Mouse (Mus musculus) stomach, embryonic 16.5 days (tissue): ENCODE results near the gene Il18. TPM values are rescaled to one million over a fixed set of nuclear protein-coding genes. Genes with fewer than 3 reads are reported as not detected.

Experiments used
- ATAC-seq: fragments of 200-750 bp; cut with Nextera tagmentation; 2 replicates; pipeline ENCODE4 v1.8.0; 2017; ENCODE audit warnings: moderate number of reproducible peaks, moderate TSS enrichment; ENCODE audit not compliant: insufficient read depth, low FRiP score
- H3K27ac ChIP-seq: fragments of 300-500 bp; sonication (generic); 2 replicates; pipeline ENCODE4 v1.5.1; 2014; ENCODE audit warnings: low read length
- H3K27me3 ChIP-seq: fragments of 300-500 bp; sonication (generic); 2 replicates; pipeline ENCODE4 v1.6.1; 2014; ENCODE audit warnings: low read length, control low read depth, mixed read lengths; ENCODE audit not compliant: control insufficient read depth, insufficient read depth
- H3K36me3 ChIP-seq: fragments of 300-500 bp; sonication (generic); 2 replicates; pipeline ENCODE4 v1.6.1; 2014; ENCODE audit warnings: low read length; ENCODE audit not compliant: control insufficient read depth, insufficient read depth
- H3K4me1 ChIP-seq: fragments of 300-500 bp; sonication (generic); 2 replicates; pipeline ENCODE4 v1.6.1; 2014; ENCODE audit warnings: low read length, control low read depth, mixed read lengths; ENCODE audit not compliant: control insufficient read depth, insufficient read depth
- H3K4me2 ChIP-seq: fragments of 300-500 bp; sonication (generic); 2 replicates; pipeline ENCODE4 v1.6.1; 2014; ENCODE audit warnings: low read depth, low read length, mixed read lengths
- H3K4me3 ChIP-seq: fragments of 300-500 bp; sonication (generic); replicated peaks from 2 replicates; pipeline ENCODE4 v1.5.1; 2014; ENCODE audit warnings: mild to moderate bottlenecking, low read length
- H3K9ac ChIP-seq: fragments of 300-500 bp; sonication (generic); 2 replicates; pipeline ENCODE4 v1.6.1; 2014; ENCODE audit warnings: low read length
- H3K9me3 ChIP-seq: fragments of 300-500 bp; sonication (generic); replicated peaks from 2 replicates; pipeline ENCODE4 v1.6.1; 2016; ENCODE audit warnings: low read length, control low read depth; ENCODE audit not compliant: control insufficient read depth
- WGBS: fragments of 180-500 bp; shearing (Covaris S2); extraction: QIAGEN DNeasy Blood & Tissue Kit; methylation state at CpG from one replicate; pipeline ENCODE4 v1.1.7; 2014; 5-methylcytosine and 5-hydroxymethylcytosine counted together
- polyA plus RNA-seq: library from polyadenylated mRNA; unstranded; fragments of >200 nt; fragmentation: Nextera tagmentation; extraction: Ambion mirVana; gene quantifications from 2 replicates; pipeline ENCODE4 v1.2.1, GENCODE M21; 2015

The Il18 gene
- polyA plus RNA-seq, 1 experiment from 2014 or later: 21.1 TPM

DNA sequence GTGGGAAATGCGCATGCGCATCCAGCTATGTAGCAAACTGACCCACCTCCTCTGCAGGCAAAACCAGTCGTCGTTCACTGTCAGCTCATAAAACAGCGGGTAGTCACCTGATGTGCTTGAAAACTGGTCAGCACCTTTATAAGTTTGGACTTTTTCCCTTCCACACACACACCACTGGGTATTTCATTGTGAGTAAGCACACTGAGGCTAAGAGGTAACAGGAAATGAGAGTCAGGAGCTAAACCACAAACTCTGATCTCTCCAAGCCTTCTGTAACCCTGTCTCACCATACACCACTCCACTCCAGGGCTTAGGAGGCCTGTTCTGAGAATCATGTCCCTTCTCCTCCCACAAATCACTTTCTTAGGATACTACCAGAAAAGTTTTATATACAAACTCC is 29.0 kb upstream of the Il18 start:
- Histone ChIP-seq H3K27me3 (no peaks in the 10 kb centered on the region), H3K36me3 (no peaks in the 10 kb centered on the region), H3K4me2 (no peak overlapping the region), H3K9me3 (no peaks in the 10 kb centered on the region), H3K27ac (no peak overlapping the region), H3K4me1 (peaks cover 11% of the 10 kb centered on the region), H3K9ac (no peak overlapping the region), H3K4me3 (no peak overlapping the region)
- 73% methylated on average over 5 of the region's 5 CpGs for WGBS
- no peak for ATAC-seq

DNA sequence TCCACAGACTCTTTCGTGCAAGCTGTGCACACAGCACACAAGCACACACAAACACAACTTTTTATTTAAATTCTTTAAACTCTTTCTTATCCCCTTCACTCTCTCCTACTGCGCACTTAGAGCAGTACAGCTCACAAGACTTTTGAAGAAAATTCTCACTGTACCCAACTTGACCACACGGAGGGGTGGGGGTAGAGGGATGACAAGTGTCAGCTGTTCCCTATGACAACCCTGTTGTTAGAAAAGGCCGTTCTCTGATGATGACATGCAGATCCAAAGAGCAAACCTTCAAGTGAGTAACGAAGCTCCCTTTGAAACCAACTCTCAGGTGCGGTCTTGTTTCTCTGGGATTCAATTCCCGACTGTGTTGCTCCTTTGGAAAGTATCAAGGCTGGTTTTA is 26.8 kb upstream of the Il18 start:
- ATAC-seq: no peak
- H3K4me2 ChIP-seq: peak overlapping the region; percentile 63
- H3K36me3 ChIP-seq: no peaks in the 10 kb centered on the region
- H3K9ac ChIP-seq: peak overlapping the region; percentile 82
- no peaks in the 10 kb centered on the region for H3K9me3 ChIP-seq
- WGBS: 32% methylated on average over 7 of the region's 7 CpGs
- peak overlapping the region; percentile 82 for H3K4me3 ChIP-seq
- peaks cover 11% of the 10 kb centered on the region for H3K4me1 ChIP-seq
- no peaks in the 10 kb centered on the region for H3K27me3 ChIP-seq
- H3K27ac ChIP-seq: no peak overlapping the region

DNA sequence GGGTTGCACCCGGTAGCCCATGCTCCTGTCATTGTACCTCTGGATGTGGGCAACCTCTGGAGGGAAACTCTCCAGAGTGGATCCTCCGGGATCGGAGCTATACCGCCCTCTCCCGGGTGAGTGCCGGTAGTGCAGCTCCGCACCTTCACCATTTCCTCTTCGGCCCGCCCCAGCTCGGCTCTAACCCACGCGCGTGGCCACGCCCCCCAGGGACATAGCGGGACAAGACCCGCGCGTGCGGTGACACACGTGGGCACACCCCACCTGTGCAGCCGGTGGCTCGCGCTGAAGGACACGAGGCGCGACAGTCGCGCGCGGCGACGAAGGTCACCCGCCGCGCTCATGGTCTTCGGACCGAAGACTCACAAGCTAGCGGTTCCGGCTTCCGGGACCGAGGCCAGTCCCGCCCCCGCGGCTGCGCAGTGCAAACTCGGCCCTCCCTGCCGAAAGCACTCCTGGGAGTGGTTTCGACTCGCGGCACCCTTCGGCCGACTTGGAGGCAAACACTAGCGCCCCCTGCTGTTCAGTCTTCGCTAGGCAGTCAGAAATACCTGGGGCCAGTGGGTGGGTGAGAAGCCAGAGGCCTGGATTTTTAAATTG is 26.2 kb upstream of the Il18 start, which contains the start of gene Pts:
Gene Pts, minus strand, starts transcription at position 432 of the 600 bp plus-strand sequence.
- WGBS: under 1% methylated on average over 54 of the region's 54 CpGs
- Histone ChIP-seq H3K4me1 (peaks cover 11% of the 10 kb centered on the region), H3K4me3 (peak within 1 kb of the TSS; percentile 82), H3K4me2 (peak within 1 kb of the TSS; percentile 63), H3K27ac (peak within 1 kb of the TSS; percentile 71), H3K9ac (peak within 1 kb of the TSS; percentile 82), H3K9me3 (no peaks in the 10 kb centered on the region), H3K36me3 (no peaks in the 10 kb centered on the region), H3K27me3 (no peaks in the 10 kb centered on the region)
- peak; percentile 97 for ATAC-seq

DNA sequence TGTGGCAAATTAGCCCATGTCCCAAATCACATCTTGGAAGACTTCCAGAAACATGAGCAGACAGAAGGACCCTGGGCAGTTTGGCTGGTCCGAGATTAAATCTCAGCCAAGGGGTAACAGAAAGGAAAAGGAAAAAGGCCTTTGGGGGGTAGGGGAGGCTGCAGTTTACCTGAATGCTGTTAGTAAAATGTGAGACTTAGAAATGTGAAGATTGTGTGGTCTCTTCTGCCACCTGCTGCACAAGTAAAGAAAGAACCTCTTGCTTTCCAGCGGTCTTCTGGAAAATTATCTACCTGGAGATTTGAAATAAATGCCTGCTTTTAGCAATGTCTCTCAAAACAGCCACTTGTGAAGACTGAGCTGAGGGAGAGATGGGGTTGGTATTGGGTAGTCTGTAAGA is 23.7 kb upstream of the Il18 start:
- H3K4me1 ChIP-seq: peaks cover 11% of the 10 kb centered on the region
- no peak overlapping the region for H3K4me3 ChIP-seq
- no peaks in the 10 kb centered on the region for H3K9me3 ChIP-seq
- no peaks in the 10 kb centered on the region for H3K36me3 ChIP-seq
- H3K4me2 ChIP-seq: no peak overlapping the region
- H3K27me3 ChIP-seq: no peaks in the 10 kb centered on the region
- WGBS: 26% methylated on average over 2 of the region's 2 CpGs
- no peak for ATAC-seq
- no peak overlapping the region for H3K27ac ChIP-seq
- no peak overlapping the region for H3K9ac ChIP-seq

DNA sequence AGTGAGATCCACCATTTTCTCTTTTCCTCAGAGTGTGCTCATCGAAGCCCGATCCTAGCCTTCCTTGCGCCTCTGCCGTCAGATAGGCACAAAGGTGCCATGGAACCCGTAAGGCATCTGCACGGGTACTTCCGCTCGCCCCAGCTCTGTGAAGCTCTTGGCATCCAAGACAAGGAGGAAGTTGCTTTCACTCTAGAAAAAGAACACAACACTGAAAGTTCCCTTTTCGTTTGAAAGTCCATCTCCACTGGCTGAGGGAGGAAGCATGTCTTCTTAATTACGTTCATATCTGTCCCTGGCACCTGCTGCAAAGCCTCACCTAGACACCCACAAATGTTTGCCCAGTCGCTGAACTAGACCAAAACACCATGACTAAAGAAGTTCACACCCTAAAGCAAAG is 21.3 kb upstream of the Il18 start:
- Histone ChIP-seq H3K9ac (no peak overlapping the region), H3K4me2 (0 out of 2 replicates have a peak overlapping the region, but pooled peaks have one; percentile 9), H3K4me1 (no peaks in the 10 kb centered on the region), H3K27ac (peak overlapping the region; percentile 38; the same call in 1 of the 2 replicates), H3K36me3 (no peaks in the 10 kb centered on the region), H3K9me3 (no peaks in the 10 kb centered on the region), H3K27me3 (no peaks in the 10 kb centered on the region), H3K4me3 (no peak overlapping the region)
- ATAC-seq: no peak
- WGBS: 69% methylated on average over 11 of the region's 11 CpGs

DNA sequence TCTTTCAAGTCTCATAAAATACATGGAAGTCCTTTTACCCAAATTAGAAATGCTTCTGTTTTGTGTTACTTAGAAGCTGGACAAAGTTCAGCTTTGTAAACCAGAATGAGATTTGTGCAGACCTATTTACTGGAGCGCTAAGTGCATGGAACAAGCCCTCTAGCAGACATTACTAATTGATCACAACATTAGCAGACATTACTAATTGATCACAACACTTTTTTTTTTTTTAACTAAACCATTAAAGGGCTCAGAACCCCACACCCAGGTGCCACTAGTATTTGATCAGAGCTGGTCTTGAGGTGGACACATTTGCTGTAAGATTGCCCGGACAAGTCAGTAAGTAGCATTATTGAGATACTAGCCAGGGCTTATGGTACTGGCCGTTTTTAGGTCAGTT is 20.8 kb upstream of the Il18 start:
- Histone ChIP-seq H3K4me1 (no peaks in the 10 kb centered on the region), H3K9me3 (no peaks in the 10 kb centered on the region), H3K27ac (no peak overlapping the region), H3K36me3 (no peaks in the 10 kb centered on the region), H3K4me2 (no peak overlapping the region), H3K9ac (no peak overlapping the region), H3K4me3 (no peak overlapping the region), H3K27me3 (no peaks in the 10 kb centered on the region)
- WGBS: 76% methylated on average over 3 of the region's 3 CpGs
- no peak for ATAC-seq

DNA sequence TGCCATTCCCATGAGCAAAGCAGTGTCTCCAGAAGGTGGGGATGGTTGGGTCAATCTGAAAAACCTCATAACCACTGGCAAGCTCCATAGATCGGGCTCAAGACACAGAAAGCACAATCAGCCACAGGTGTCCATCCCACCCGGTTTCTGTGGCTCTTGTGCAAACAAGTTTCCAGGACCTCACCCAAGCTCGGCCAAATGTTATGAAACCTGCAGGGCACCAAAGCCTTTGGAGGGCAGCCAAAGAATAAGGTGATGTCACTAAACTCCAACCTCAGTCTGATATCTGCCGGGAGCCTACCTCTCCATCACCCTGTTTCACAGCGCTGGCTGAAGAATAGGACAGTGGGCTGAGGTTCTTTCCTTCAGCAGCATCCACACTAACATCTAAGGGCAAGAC is 18.7 kb upstream of the Il18 start:
- WGBS: 58% methylated on average over 5 of the region's 5 CpGs
- Histone ChIP-seq H3K4me3 (no peak overlapping the region), H3K27me3 (no peaks in the 10 kb centered on the region), H3K4me1 (no peaks in the 10 kb centered on the region), H3K9ac (no peak overlapping the region), H3K9me3 (no peaks in the 10 kb centered on the region), H3K36me3 (no peaks in the 10 kb centered on the region), H3K27ac (no peak overlapping the region), H3K4me2 (no peak overlapping the region)
- ATAC-seq: no peak

DNA sequence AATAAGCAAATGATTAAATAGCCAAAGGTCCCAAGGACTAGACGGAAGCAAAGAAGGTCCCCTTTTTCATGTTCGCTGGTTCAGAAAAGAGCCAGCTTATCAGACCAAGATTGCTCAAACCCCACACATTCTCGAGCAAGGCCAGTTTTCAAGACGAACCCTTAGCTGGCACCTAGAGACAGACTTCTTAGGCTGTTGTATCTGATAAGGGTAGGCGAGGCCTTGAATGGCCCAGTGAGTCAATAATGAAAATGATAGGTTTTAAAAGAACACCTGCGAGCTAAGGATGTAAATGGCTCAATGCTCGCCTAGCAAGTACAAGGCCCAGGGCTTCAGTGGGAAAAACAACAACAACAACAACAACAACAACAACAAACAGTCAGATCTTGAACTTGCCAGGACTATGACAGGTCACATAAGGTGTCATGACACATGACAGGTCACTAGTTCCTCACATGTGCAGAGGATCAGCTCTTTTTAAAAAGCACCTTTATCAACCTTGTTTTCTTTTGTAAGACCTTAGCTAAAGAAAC is 18.0 kb upstream of the Il18 start:
- ATAC-seq: no peak
- H3K4me1 ChIP-seq: no peaks in the 10 kb centered on the region
- no peak overlapping the region for H3K4me2 ChIP-seq
- no peaks in the 10 kb centered on the region for H3K36me3 ChIP-seq
- H3K27ac ChIP-seq: no peak overlapping the region
- H3K9ac ChIP-seq: no peak overlapping the region
- H3K4me3 ChIP-seq: no peak overlapping the region
- no peaks in the 10 kb centered on the region for H3K9me3 ChIP-seq
- no peaks in the 10 kb centered on the region for H3K27me3 ChIP-seq
- 58% methylated on average over 7 of the region's 7 CpGs for WGBS

DNA sequence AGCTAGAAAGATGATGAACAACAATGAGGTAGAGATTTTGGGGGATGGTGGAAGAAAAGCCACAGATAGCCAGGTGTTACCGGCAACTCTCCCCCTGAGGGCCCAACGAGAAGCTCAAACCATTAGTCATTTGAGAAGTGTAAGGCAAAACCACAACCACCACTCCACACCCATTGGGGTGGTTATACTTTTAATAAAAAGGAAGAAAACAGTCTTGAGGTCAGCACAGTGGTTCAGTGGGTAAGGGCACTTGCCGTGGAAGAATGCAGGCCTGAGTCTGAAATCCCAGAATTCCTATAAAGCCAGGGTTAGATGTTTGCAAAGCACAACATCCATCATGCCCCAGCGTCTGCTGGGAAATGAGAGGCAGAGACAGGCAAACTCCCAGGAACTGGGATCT is 17.3 kb upstream of the Il18 start:
- Histone ChIP-seq H3K9me3 (no peaks in the 10 kb centered on the region), H3K27ac (no peak overlapping the region), H3K9ac (no peak overlapping the region), H3K36me3 (no peaks in the 10 kb centered on the region), H3K4me3 (no peak overlapping the region), H3K27me3 (no peaks in the 10 kb centered on the region), H3K4me1 (no peaks in the 10 kb centered on the region), H3K4me2 (no peak overlapping the region)
- 50% methylated on average over 4 of the region's 4 CpGs for WGBS
- no peak for ATAC-seq
